Mouse (Mus musculus) kidney, adult 2 months (tissue): ENCODE results near the gene Mstn. TPM values are rescaled to one million over a fixed set of nuclear protein-coding genes. Genes with fewer than 3 reads are reported as not detected.

Source experiments
- DNase-seq: peaks from one replicate; pipeline ENCODE4 v3.0.0; 2021
- H3K27ac ChIP-seq: fragments of 200-500 bp; 2 replicates; pipeline ENCODE4 v1.5.1; 2012; ENCODE audit warnings: low read depth, low read length, control low read depth, inconsistent platforms; ENCODE audit not compliant: insufficient read depth
- H3K27me3 ChIP-seq: fragments of 200-500 bp; replicated peaks from 2 replicates; pipeline ENCODE4 v1.6.1; 2012; ENCODE audit warnings: mild to moderate bottlenecking, moderate library complexity, low read length, inconsistent platforms; ENCODE audit not compliant: control insufficient read depth, insufficient read depth
- H3K36me3 ChIP-seq: fragments of 200-500 bp; 2 replicates; pipeline ENCODE4 v1.6.1; 2012; ENCODE audit warnings: mild to moderate bottlenecking, moderate library complexity, low read length, inconsistent platforms; ENCODE audit not compliant: control insufficient read depth, insufficient read depth
- H3K4me1 ChIP-seq: fragments of 200-500 bp; 2 replicates; pipeline ENCODE4 v1.6.1; 2011; ENCODE audit warnings: low read length; ENCODE audit not compliant: control insufficient read depth, insufficient read depth
- H3K4me3 ChIP-seq: fragments of 200-500 bp; 2 replicates; pipeline ENCODE4 v1.5.1; 2011; ENCODE audit warnings: mild to moderate bottlenecking, low read depth, low read length, control low read depth; ENCODE audit not compliant: insufficient read depth
- CTCF ChIP-seq: fragments of 200-500 bp; conservative IDR thresholded peaks from 2 replicates; pipeline ENCODE4 v1.5.1; 2011; ENCODE audit warnings: low read depth, mild to moderate bottlenecking, control low read depth, low read length, moderate library complexity, mixed read lengths; ENCODE audit not compliant: insufficient read depth, insufficient read length
- POLR2A ChIP-seq: fragments of 200-500 bp; IDR thresholded peaks from one replicate; pipeline ENCODE4 v1.6.1; 2011; ENCODE audit warnings: low read depth, low read length, control low read depth
- WGBS: fragments of 180-500 bp; shearing (Covaris S2); methylation state at CpG from one replicate; pipeline ENCODE4 v1.1.7; 2018; 5-methylcytosine and 5-hydroxymethylcytosine counted together
- polyA plus RNA-seq: library from polyadenylated mRNA; depleted of rRNA; stranded (reverse); fragments of >200 nt; gene quantifications from 2 replicates; pipeline ENCODE4 v1.2.3, GENCODE M21; 2012; rRNA removed

Gene Mstn
- polyA plus RNA-seq, 1 experiment: 0.20 TPM

DNA sequence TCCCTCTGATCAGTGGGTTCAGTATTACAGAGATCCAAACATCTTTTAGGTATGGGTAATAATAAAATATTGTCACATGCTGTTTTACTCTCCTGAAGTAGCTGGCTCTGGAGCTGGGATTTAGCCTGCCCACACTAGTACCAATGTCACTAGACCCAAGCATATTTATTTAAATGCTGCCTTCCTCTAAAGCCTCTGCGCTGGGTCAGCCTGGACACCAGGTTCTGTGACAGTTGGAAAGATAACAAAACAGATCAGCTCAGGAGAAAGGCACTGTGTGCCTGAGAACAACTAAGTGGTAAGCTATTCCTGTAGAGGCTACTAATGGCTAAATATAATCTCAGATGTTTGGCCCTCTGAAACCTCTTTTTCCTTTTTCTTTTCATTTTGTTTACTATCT, 49.1 kb downstream of the Mstn start:
- no peak overlapping the region for H3K27ac ChIP-seq
- H3K36me3 ChIP-seq: no peaks in the 10 kb centered on the region
- no peak for TF ChIP-seq POLR2A
- no peak for TF ChIP-seq CTCF
- WGBS: 85% methylated on average over 1 of the region's 1 CpGs
- DNase-seq: no peak
- no peaks in the 10 kb centered on the region for H3K27me3 ChIP-seq
- H3K4me3 ChIP-seq: no peak overlapping the region
- no peaks in the 10 kb centered on the region for H3K4me1 ChIP-seq

Other genes with a start within 250 kb of the Mstn start
- 6.8 and 6.9 TPM in 2 replicates for gene Inpp1, start 244.0 kb upstream of the Mstn start, polyA plus RNA-seq
- gene Hibch, start 216.7 kb upstream of the Mstn start, polyA plus RNA-seq: 39.2 and 49.7 TPM in 2 replicates
- 1.1 and 2.1 TPM in 2 replicates for gene 1700019D03Rik, start 41.5 kb upstream of the Mstn start, polyA plus RNA-seq
- gene 1700019A02Rik, start 126.0 kb downstream of the Mstn start, polyA plus RNA-seq: not detected in 2 replicates
- gene Pms1, start 235.4 kb downstream of the Mstn start, polyA plus RNA-seq: 1.3 and 1.9 TPM in 2 replicates
- gene Ormdl1, start 235.5 kb downstream of the Mstn start, polyA plus RNA-seq: 7.5 and 9.8 TPM in 2 replicates
- 14.9 and 22.1 TPM in 2 replicates for gene Gm28778, start 235.5 kb downstream of the Mstn start, polyA plus RNA-seq